Mouse (Mus musculus) forebrain, embryonic 15.5 days (tissue): Measurements from ENCODE around the gene Nt5dc1. TPM values are rescaled to one million over a fixed set of nuclear protein-coding genes. Genes with fewer than 3 reads are reported as not detected.

Experiments
- ATAC-seq: fragments of 200-750 bp; cut with Nextera tagmentation; replicated peaks from 2 replicates; pipeline ENCODE4 v1.8.0; 2017; ENCODE audit warnings: mild to moderate bottlenecking, moderate TSS enrichment, moderate library complexity
- H3K27ac ChIP-seq: fragments of 300-500 bp; sonication (generic); replicated peaks from 2 replicates; pipeline ENCODE4 v1.5.1; 2015; ENCODE audit warnings: mild to moderate bottlenecking, inconsistent platforms
- H3K27me3 ChIP-seq: fragments of 300-500 bp; sonication (generic); 2 replicates; pipeline ENCODE4 v1.6.1; 2015; ENCODE audit warnings: inconsistent platforms
- H3K36me3 ChIP-seq: fragments of 300-500 bp; sonication (generic); 2 replicates; pipeline ENCODE4 v1.6.1; 2015; ENCODE audit warnings: mild to moderate bottlenecking, inconsistent platforms
- H3K4me1 ChIP-seq: fragments of 300-500 bp; sonication (generic); 2 replicates; pipeline ENCODE4 v1.6.1; 2015; ENCODE audit warnings: inconsistent platforms
- H3K4me2 ChIP-seq: fragments of 300-500 bp; sonication (generic); replicated peaks from 2 replicates; pipeline ENCODE4 v1.6.1; 2015; ENCODE audit warnings: mild to moderate bottlenecking, inconsistent platforms
- H3K4me3 ChIP-seq: fragments of 300-500 bp; sonication (generic); 2 replicates; pipeline ENCODE4 v1.5.1; 2015; ENCODE audit warnings: mild to moderate bottlenecking, inconsistent platforms
- H3K9ac ChIP-seq: fragments of 300-500 bp; sonication (generic); replicated peaks from 2 replicates; pipeline ENCODE4 v1.6.1; 2015; ENCODE audit warnings: mild to moderate bottlenecking, inconsistent platforms
- H3K9me3 ChIP-seq: fragments of 300-500 bp; sonication (generic); 2 replicates; pipeline ENCODE4 v1.6.1; 2016; ENCODE audit warnings: inconsistent platforms
- WGBS: fragments of 180-500 bp; shearing (Covaris S2); methylation state at CpG from one replicate; pipeline ENCODE4 v1.1.7; 2015; ENCODE audit warnings: mixed read lengths; 5-methylcytosine and 5-hydroxymethylcytosine counted together
- polyA plus RNA-seq: library from polyadenylated mRNA; unstranded; fragments of >200 nt; fragmentation: Nextera tagmentation; extraction: Ambion mirVana; gene quantifications from 2 replicates; pipeline ENCODE4 v1.2.1, GENCODE M21; 2015

Nt5dc1 gene
- polyA plus RNA-seq, 1 experiment from 2014 or later = 2.4 TPM

GRCm38 (mm10) chr10:34363756-34364155 is 54.6 kb downstream of the Nt5dc1 start:
- no peak overlapping the region for H3K4me3 ChIP-seq
- ATAC-seq = no peak
- H3K27me3 ChIP-seq = no peaks in the 10 kb centered on the region
- H3K36me3 ChIP-seq = no peaks in the 10 kb centered on the region
- H3K27ac ChIP-seq = no peak overlapping the region
- no peaks in the 10 kb centered on the region for H3K4me1 ChIP-seq
- no peak overlapping the region for H3K4me2 ChIP-seq
- no peaks in the 10 kb centered on the region for H3K9me3 ChIP-seq
- H3K9ac ChIP-seq = no peak overlapping the region

GRCm38 (mm10) chr10:34358263-34358662 is 60.1 kb downstream of the Nt5dc1 start:
- WGBS = 29% methylated on average over 3 of the region's 3 CpGs
- ATAC-seq = no peak
- no peak overlapping the region for H3K27ac ChIP-seq

GRCm38 (mm10) chr10:34352166-34352565 is 66.2 kb downstream of the Nt5dc1 start:
- Histone ChIP-seq H3K9me3 (no peaks in the 10 kb centered on the region), H3K4me1 (no peaks in the 10 kb centered on the region), H3K4me3 (no peak overlapping the region), H3K4me2 (no peak overlapping the region), H3K27ac (no peak overlapping the region), H3K9ac (no peak overlapping the region), H3K36me3 (no peaks in the 10 kb centered on the region), H3K27me3 (no peaks in the 10 kb centered on the region)
- ATAC-seq = no peak
- WGBS = 72% methylated on average over 4 of the region's 4 CpGs

More at GRCm38 (mm10) chr10:34358263-34358662, 60.1 kb downstream of the Nt5dc1 start:
- Histone ChIP-seq H3K27me3 (no peaks in the 10 kb centered on the region), H3K9ac (no peak overlapping the region), H3K4me1 (no peaks in the 10 kb centered on the region), H3K4me2 (no peak overlapping the region), H3K4me3 (no peak overlapping the region), H3K36me3 (no peaks in the 10 kb centered on the region), H3K9me3 (no peaks in the 10 kb centered on the region)

GRCm38 (mm10) chr10:34341886-34342285 is 76.5 kb downstream of the Nt5dc1 start:
- 91% methylated on average over 1 of the region's 1 CpGs for WGBS
- Histone ChIP-seq H3K27ac (no peak overlapping the region), H3K36me3 (no peaks in the 10 kb centered on the region), H3K4me3 (no peak overlapping the region), H3K27me3 (no peaks in the 10 kb centered on the region), H3K4me2 (no peak overlapping the region), H3K9me3 (no peaks in the 10 kb centered on the region), H3K4me1 (no peaks in the 10 kb centered on the region), H3K9ac (no peak overlapping the region)
- ATAC-seq = no peak

- Histone ChIP-seq H3K27ac (no peak overlapping the region), H3K4me3 (no peak overlapping the region), H3K9me3 (no peaks in the 10 kb centered on the region), H3K4me2 (no peak overlapping the region), H3K27me3 (no peaks in the 10 kb centered on the region), H3K36me3 (no peaks in the 10 kb centered on the region), H3K4me1 (no peaks in the 10 kb centered on the region), H3K9ac (no peak overlapping the region)
- WGBS = 83% methylated on average over 6 of the region's 6 CpGs
- ATAC-seq = no peak
Observed at GRCm38 (mm10) chr10:34341014-34341413, 77.3 kb downstream of the Nt5dc1 start.

GRCm38 (mm10) chr10:34328310-34328709 is 90.0 kb downstream of the Nt5dc1 start:
- ATAC-seq = peak; percentile 68
- WGBS = 1% methylated on average over 2 of the region's 2 CpGs
- H3K36me3 ChIP-seq = no peaks in the 10 kb centered on the region
- no peak overlapping the region; the same call in 1 of the 2 replicates for H3K9ac ChIP-seq
- no peaks in the 10 kb centered on the region for H3K9me3 ChIP-seq
- no peaks in the 10 kb centered on the region for H3K27me3 ChIP-seq
- no peak overlapping the region for H3K4me3 ChIP-seq
- no peaks in the 10 kb centered on the region for H3K4me1 ChIP-seq
- H3K27ac ChIP-seq = no peak overlapping the region
- no peak overlapping the region for H3K4me2 ChIP-seq

GRCm38 (mm10) chr10:34327144-34327543 is 91.2 kb downstream of the Nt5dc1 start:
- WGBS = 63% methylated on average over 5 of the region's 5 CpGs
- no peak; the same call in 1 of the 2 replicates for ATAC-seq
- H3K36me3 ChIP-seq = no peaks in the 10 kb centered on the region
- no peak overlapping the region for H3K27ac ChIP-seq
- no peak overlapping the region for H3K4me2 ChIP-seq
- no peak overlapping the region for H3K4me3 ChIP-seq
- no peaks in the 10 kb centered on the region for H3K27me3 ChIP-seq
- H3K4me1 ChIP-seq = no peaks in the 10 kb centered on the region
- H3K9ac ChIP-seq = no peak overlapping the region
- no peaks in the 10 kb centered on the region for H3K9me3 ChIP-seq

GRCm38 (mm10) chr10:34326701-34327100 is 91.7 kb downstream of the Nt5dc1 start:
- Histone ChIP-seq H3K27ac (no peak overlapping the region), H3K9me3 (no peaks in the 10 kb centered on the region), H3K27me3 (no peaks in the 10 kb centered on the region), H3K4me2 (no peak overlapping the region), H3K36me3 (no peaks in the 10 kb centered on the region), H3K9ac (no peak overlapping the region), H3K4me1 (no peaks in the 10 kb centered on the region), H3K4me3 (no peak overlapping the region)
- ATAC-seq = no peak
- WGBS = 21% methylated on average over 4 of the region's 4 CpGs

- Histone ChIP-seq H3K9me3 (no peaks in the 10 kb centered on the region), H3K9ac (no peak overlapping the region), H3K4me2 (no peak overlapping the region), H3K4me3 (no peak overlapping the region), H3K4me1 (peaks cover 18% of the 10 kb centered on the region), H3K36me3 (no peaks in the 10 kb centered on the region), H3K27ac (no peak overlapping the region), H3K27me3 (no peaks in the 10 kb centered on the region)
- ATAC-seq = no peak
- WGBS = 76% methylated on average over 2 of the region's 2 CpGs
Observed at GRCm38 (mm10) chr10:34320809-34321208, 97.5 kb downstream of the Nt5dc1 start.

GRCm38 (mm10) chr10:34317217-34317606 is 101.1 kb downstream of the Nt5dc1 start:
- no peak overlapping the region for H3K9ac ChIP-seq
- H3K27me3 ChIP-seq = no peaks in the 10 kb centered on the region
- peak overlapping the region; percentile 34 for H3K4me2 ChIP-seq
- peaks cover 21% of the 10 kb centered on the region for H3K4me1 ChIP-seq
- ATAC-seq = peak; percentile 69; the same call in 1 of the 2 replicates
- no peak overlapping the region; the same call in 1 of the 2 replicates for H3K4me3 ChIP-seq
- 9% methylated on average over 2 of the region's 2 CpGs for WGBS
- no peaks in the 10 kb centered on the region for H3K36me3 ChIP-seq
- no peaks in the 10 kb centered on the region for H3K9me3 ChIP-seq
- H3K27ac ChIP-seq = peak overlapping the region; percentile 79

- peak; percentile 94 for ATAC-seq
- Histone ChIP-seq H3K27me3 (no peaks in the 10 kb centered on the region), H3K4me1 (peaks cover 21% of the 10 kb centered on the region), H3K4me2 (peak overlapping the region; percentile 34), H3K9ac (no peak overlapping the region), H3K4me3 (peak overlapping the region; percentile 21), H3K27ac (peak overlapping the region; percentile 79), H3K36me3 (no peaks in the 10 kb centered on the region), H3K9me3 (no peaks in the 10 kb centered on the region)
- 4% methylated on average over 3 of the region's 3 CpGs for WGBS
Observed at GRCm38 (mm10) chr10:34316571-34317216, 101.7 kb downstream of the Nt5dc1 start.

GRCm38 (mm10) chr10:34312536-34312935 is 105.8 kb downstream of the Nt5dc1 start:
- no peak for ATAC-seq
- Histone ChIP-seq H3K9me3 (no peaks in the 10 kb centered on the region), H3K36me3 (no peaks in the 10 kb centered on the region), H3K27ac (no peak overlapping the region), H3K4me1 (peaks cover 19% of the 10 kb centered on the region), H3K4me3 (no peak overlapping the region), H3K4me2 (no peak overlapping the region), H3K9ac (no peak overlapping the region), H3K27me3 (no peaks in the 10 kb centered on the region)
- WGBS = 70% methylated on average over 3 of the region's 3 CpGs
